Mouse (Mus musculus) layer of hippocampus, adult 11-12 months (tissue): ENCODE measurements around the gene Rxfp1.
"Not testable (repeated sequence)": the region's sequence is repeated elsewhere in the genome, so short reads cannot be mapped to it uniquely, and the experiment has no call there.

ENCODE experiments used
- DNase-seq: peaks from one replicate; pipeline ENCODE4 v3.0.0; 2022; ENCODE audit warnings: low spot score

Rxfp1 gene

DNA sequence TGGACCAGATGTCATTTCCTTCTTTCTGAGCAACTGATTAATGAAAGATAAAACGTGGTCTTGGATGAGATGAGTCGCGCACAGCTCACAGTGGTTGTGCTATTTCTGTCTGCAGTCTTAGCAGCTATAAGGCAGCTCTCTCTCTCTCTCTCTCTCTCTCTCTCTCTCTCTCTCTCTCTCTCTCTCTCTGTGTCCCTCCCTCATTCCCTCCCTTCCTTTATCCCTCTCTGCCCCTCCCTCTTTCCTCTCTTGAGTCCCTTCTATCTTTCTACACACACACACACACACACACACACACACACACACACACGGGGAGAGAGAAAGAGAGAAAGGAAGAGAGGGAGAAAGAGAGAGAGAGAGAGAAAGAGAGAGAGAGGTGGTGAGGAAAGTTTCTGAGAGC, at the start of gene Rxfp1:
Gene Rxfp1 (minus strand): TSS at position 101 of the 400 bp plus-strand sequence.
- DNase-seq = no peak

DNA sequence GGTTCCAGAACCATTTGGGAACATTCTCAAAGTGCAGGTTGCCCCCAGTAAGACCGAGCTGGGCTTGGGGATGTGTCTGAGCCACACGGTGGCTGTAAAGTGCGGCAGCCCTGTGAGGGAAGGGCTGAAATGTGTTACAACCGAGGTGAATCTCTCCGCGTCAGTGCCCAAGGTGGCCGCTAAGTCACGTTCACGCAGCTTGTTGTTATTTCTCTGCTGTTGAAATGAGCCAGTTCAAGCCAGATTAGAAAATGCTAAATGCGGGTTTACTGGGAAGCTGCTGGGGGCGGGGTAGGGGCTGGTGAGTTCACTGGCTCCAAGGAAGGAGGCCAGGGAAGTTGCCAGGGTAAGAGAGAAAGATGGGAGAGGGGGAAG, 46.7 kb upstream of the Rxfp1 start:
- DNase-seq = no peak

DNA sequence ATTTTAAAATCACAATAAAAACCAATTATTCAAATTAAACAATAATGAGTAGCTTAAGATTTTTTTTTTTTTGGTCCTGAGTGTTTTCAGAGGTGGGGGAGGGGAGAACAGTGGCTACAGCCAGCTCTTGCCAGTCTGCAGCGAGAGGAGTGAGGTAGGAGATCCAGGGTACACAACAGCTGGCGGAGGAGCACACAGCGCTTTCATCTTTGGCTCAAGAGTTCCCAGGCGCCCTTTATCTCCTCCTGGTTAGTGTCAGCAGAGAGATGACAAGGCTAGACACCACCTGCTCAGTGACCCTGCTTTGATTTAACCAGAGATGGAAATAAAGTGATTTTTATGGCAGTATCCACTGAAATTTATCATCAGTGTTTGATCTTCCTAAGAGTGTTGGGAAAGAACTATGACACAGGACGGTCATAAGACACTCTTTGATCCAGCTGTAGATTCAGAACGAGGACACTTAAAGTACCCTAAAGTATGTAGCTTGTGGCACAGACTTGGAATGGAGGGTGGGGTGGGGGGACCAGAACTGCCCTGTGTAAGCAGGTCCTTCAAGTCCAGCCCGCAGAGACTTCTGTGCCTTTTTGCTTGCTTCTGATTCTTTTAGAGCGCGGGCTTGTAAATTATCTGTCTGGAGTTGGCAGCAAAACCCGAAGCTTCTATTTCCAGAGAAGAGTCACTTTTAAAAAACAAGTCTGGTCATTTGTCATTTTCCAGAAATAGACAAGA, 46.1 kb upstream of the Rxfp1 start:
- no peak for DNase-seq

DNA sequence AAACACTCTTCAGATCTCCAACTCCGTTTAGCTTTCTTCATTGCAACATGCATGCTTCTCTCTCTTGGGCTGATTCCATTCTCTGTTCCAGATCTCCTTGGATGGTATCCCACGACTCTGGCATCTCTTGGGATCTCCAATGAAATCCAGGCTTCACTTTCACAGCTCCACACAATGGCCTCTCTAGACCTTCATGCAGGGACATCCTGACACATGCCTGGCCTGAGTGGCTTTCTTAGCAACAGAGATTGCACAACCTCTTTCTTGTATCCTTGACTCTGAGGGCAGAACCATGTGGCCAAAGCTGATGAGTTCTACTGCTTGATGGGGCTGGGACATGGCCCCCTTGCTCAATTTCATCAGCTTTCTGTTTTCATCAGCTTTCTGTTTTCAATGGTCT, 35.0 kb upstream of the Rxfp1 start:
- DNase-seq = no peak

DNA sequence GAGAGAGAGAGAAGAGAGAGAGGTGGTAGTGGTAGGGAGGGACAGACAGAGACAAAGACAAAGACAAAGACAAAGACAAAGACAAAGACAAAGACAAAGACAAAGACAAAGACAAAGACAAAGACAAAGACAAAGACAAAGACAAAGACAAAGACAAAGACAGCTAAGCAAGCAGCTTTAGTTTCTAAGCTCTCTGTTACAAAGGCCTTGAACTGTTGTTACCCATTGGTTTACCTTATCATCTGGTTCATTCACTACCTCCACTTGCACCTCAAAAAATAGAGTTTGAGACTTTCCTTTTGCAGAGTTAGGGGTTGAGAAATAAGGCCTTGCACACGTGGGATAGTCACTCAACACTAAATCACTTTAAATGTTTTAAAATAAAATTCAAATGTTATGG, 16.1 kb upstream of the Rxfp1 start:
- DNase-seq = no peak

DNA sequence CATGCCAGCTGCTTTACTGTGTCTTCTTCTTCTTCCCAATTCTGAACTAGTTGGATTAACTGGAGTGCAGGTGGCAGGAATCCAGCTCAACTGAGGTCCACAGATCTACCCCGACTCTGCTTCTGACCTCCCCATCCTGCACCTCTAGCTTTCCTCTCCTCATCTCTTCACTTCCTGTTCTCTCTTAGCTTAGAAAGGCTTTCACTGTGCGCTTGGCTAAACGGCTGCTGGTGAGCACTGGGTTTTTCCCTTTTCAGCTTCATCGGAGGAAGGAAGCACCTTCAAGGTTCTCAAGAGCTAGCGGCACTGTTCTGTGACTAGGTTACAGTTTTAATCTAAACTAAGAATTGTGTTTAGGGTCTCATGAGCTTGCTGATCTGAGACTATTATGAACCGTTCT, 8.9 kb upstream of the Rxfp1 start:
- no peak for DNase-seq

DNA sequence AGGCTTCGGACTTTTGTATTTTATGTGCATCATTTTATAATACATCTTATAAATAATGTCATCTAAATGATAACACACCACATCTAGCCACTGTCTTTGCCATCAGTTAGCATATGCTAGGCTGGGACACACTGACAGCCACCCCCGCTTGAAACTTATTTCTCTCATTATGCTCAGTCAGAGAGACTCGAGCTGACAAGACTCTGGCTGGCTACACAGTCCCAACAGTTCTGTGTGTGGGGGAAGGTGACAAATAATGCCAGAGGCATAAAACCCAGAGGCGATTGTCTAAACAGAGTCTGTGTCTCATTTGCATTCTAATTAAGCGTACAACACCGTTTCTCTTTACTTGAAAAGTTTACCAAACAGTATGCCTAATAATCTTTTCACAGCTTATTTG, 7.4 kb upstream of the Rxfp1 start:
- DNase-seq = peak; percentile 42

DNA sequence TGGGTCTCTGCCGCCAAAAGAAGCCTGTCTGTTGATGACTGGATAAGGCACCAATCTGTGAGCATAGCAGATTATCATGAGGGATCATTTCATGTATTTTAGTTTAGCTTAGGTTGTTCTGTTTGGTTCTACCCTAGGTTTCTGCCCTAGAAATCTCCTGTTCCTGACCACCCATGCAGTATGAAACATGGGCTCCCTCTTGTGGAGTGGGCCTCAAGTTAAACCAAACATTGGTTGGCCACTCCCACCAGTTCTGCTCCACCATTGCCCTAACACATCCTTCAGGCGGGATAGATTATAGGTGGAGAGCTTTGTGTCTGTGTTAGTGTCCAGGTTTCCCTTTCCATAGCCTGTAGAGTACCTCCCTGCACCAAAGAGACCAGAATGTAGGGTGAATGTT, 6.7 kb upstream of the Rxfp1 start:
- peak; percentile 37 for DNase-seq

DNA sequence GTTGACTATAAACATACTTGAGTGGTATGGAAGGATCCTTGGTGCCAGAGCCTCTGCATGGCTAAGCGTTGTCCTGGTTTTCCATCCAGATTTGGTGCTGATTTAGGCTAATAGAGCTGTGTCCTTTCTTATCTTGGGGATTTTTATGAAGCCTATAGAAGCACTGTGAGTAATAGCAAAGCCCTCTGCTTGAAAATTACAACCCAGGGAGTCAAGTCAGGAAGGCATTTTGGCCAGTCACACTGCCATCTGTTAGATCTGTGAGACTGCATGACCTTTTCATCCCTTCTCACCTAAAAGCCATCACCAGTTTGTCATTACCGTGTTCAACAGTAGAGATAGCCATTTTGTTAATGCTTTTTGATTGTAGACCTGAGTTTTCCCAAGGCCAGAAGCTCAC, 2.7 kb upstream of the Rxfp1 start:
- no peak for DNase-seq

DNA sequence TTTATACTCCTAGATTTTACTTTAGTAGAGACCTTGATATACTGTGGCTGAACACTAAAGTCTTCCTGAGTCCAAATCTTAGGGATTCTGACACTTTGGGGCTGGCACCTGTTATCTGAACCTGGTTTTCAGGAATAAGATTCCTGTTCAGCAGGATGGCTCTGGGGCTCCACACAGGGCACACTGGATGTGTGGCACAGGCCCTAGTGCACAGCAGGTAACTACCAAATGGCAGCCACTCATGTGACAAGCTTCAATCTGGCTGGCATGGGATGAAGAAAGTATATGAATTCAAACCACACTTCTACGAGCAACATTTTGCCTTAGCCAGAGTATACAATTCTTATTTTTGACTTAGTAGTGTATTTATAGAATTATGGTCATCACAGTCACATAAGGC, 771 bp upstream of the Rxfp1 start:
- DNase-seq = no peak

DNA sequence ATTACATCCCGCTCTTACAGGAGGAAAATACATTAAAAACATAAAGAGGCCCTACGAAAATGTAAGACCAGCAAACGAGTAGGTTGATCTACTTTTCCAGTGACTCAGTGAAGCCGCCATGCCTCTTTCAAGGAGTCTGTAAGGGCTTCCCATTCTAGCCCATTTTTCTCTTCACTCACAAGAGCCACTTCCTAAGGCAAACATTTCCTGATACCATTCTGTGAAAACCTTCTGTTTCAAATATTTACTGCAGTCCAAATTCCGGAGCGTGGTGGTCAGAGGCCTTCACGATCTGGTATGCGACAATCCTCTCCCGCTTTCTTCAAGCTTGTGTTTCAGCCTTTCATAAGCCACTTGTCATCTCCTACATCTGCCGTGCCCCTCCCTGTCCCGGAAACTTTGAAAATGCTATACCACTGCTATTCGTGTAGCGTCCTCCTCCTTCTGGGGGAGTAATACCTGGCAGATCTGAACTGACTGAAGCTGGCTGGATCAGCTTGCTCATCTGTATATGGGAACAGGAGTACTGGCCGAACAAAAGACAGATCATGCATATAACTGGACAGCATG, 11.1 kb downstream of the Rxfp1 start:
- no peak for DNase-seq

DNA sequence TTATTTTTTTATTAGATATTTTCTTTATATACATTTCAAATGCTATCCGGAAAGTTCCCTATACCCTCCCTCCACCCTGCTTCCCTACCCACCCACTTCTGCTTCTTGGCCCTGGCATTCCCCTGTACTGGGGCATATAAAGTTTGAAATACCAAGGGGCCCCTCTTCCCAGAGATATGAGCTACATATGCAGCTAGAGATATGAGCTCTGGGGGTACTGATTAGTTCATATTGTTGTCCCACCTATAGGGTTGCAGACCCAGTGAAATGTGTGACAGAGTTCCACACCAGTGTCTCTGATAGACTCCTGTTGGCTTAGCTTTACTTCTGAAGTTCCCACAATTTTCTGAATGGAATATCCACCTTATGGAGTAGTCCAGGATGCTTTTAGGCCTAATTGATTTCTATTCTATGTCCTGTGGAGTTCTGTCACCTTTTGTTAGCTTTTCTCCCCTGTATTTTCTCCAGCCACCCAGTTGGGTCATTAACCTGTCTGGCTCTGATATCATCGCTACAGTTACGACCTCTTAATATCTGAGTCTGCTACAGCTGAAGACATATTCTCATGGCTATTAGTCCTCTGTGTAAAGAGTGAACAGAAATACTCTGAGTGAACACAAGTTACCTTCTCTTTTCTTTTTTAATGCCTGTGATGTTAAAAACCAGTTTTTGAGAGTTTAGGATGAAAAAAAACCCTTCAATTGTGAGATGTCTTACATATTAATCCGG, 16.8 kb downstream of the Rxfp1 start:
- no peak for DNase-seq

DNA sequence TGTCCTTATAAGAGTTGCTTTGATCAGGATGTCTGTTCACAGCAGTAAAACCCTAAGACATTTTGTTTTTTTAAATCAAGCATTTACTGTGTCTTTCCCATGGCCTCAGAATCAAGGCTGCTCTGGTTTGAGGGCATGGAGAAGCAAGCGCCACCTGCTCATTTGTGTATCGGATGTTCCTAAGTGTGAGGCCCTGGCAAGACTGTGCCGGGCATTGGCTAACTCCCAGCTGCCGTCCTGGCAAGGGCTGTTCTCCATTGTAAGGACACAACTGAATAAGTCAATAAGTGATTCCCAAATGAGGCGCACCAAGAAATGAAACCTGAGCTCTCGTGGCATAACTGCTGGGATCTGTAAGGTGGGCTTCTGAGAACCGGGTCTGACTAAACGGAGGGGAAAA, 31.2 kb downstream of the Rxfp1 start:
- no peak for DNase-seq

DNA sequence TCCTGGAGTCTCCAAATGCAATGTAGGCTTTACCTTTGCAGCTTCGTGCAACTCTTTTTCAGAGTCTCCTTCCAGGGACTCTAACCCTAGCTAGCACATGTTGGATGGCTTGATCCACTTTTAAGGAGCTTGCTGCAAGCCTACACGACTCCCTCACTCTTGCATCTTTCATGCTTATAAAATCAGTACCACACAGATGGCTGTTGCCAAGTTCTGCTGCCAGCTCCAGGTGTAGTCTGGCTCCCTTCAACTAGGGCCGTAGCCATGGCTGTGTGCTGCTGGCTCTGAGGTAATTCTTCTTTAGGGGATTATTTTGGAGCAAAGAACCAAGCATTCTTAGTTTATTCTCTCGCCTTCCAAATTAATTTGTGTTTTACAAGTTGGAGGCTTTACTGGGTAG, 34.5 kb downstream of the Rxfp1 start:
- peak; percentile 23 for DNase-seq

DNA sequence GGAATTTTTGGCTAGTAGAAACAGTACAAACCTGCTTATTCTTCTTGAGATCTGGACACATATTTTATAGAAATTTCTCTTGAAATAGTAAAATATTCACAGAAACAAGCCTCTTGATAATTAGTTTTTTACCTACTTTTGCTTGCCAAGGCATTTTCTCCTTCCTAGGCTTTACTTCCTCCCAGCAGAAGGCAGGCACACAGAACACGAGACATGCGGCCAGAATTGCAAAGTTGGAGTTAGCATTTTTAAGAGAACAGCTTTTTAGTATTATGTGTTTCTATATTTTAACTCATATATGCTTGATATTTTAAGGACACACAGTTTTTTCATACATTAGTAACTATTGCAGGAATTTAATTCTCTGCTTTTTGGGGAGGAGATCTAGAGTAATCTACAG, 45.7 kb downstream of the Rxfp1 start:
- no peak for DNase-seq

DNA sequence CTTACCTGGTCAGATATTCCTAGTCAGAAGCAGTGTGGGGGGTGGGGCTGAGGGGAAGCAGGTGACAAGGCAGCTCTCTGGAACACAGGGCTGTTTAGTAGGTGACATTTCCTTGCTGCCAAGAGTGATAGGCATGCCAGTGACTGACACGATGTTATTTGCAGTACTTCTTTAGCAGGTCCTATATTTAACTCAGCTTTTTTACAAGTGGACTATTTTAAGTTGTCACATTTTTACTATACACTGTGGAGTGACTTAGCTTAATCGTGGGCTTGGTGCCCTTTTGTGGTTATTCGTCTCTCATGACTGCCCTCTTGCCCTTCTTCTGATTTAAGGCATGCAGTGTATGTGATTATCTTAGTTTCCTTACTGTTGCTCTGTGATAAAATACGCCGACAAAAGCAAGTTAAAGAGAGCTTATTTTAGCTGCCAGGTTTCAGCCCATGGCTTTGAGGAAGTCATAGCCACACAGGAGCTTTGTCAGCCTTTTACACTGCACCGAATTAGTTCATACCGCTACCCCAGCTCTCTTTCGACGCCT, 47.5 kb downstream of the Rxfp1 start:
- DNase-seq = no peak

DNA sequence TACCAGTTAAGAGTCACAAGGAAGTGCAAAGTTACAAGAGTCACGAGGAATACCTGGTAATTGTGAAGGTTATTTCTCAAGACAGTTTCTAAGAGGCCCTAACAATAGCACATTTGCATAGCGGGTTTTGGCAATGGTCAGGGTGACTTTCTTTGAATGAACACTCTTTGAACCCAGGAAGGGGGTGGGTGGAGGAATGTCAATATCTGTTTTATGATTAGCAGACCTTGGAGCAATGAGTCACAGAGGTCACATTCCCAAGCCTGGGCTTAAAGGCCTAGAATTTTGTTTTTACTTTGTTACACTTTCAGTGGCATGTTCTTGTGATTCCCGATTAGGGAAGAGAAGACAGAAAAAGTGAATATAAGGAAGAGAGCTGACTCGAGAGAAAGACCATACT, 49.6 kb downstream of the Rxfp1 start:
- DNase-seq = not testable (repeated sequence)

DNA sequence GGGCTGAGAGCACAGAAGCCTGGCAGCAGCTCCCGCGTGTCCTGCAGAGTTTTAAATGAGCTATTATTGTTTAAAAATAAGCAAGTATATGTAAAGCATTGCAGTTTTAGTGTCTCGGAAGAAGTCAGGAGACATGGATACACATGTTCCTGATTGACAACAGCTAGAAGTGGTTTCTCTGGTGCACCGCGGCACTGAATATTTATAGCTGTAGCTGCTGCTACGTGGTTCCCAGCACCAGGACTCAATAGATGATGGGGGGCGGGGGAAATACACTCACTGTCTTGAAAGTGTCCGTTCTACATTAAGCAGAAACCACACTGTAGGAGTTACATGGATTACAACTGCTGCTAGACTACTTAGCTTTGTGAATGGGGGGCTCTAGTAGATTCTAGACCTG, 54.2 kb downstream of the Rxfp1 start:
- no peak for DNase-seq

DNA sequence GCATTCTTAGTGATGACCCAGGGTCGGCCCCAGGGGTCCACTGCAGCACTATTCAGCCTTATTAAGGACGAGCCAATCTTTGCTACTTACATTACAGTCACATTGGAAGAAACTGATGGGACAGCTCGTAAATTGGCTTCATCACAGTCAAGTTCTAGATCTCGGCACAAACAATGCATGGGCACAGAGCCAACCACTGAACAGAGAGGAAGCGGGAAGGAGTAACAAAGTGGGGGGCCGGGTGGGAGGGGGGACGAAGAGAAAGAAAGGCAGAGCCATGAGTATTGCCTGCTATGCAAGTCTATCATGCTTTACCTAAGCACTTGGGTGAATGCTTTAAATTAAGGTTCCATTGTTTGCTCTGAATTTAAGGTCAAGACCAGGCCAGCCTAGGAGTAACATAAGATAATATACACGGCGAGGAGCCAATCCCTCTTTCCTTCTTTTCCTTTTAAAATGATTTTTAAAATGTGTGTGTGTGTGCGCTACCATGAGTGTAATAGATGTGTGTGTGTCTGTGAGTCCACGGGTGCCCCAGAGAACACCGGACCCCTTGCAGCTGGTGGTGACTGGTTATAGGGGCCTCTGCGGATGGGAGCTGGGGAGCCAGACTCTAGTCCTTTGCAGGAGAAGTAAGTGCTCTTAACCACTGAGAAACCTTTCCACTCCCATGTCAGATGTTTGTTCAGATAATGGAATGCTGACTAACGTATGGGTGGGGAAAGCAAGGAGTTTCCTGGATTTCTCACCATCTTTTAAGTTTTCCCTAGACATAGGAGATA, 55.1 kb downstream of the Rxfp1 start:
- no peak for DNase-seq

DNA sequence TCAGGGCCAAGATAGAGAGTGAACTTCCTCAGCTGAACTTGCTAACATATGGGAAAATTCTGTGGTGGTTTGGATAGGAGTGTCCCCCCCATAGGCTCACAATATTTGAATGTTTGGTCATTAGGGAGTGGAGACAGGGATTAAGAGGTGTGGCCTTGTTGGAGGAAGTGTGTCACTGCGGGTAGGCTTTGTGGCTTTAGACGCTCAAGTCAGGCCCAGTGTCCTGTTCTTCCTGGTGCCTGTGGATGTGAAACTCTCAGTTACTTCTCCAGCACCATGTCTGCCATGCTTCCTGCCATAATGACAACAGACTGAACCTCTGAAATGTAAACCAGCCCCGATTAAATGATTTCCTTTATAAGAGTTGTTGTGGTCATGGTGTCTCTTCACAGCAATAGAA, 61.3 kb downstream of the Rxfp1 start:
- DNase-seq = no peak

DNA sequence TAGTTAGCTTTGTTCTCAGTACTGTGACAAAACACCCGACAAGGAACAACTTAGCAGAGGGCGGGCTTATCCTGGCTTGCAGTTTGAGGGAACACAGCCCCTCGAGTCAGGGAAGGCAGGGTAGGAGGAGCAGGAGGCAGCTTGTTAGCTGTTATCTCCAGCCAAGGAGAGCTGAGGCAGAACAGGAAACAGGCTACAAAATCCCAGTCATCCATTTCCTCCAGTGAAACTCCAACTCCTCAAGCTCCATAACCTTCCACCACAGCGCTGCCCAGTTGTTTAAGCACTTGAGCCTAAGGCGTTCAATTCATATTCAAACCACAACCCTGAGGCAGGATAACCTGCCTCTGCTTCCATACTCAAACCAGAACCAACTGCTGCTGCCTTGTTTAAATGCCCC, 63.0 kb downstream of the Rxfp1 start:
- no peak for DNase-seq

DNA sequence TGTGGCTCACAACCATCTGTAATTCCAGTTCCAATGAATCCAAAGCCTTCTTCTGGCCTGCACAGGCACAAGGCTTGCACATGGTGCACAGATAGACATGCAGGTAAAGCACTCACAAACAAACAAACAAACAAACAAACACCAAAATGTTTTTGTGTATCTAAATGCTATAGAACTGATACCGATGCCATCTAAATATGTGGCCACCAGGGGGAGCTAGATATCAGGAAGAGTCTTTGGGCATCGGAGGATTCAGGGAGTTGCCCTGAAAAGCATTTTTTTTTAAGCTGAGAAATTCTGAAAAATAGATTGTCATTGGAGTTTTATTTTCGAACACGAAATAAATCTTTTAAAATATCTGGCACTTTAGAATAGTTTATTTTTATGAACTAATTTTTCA, 64.6 kb downstream of the Rxfp1 start:
- DNase-seq = peak; percentile 83

DNA sequence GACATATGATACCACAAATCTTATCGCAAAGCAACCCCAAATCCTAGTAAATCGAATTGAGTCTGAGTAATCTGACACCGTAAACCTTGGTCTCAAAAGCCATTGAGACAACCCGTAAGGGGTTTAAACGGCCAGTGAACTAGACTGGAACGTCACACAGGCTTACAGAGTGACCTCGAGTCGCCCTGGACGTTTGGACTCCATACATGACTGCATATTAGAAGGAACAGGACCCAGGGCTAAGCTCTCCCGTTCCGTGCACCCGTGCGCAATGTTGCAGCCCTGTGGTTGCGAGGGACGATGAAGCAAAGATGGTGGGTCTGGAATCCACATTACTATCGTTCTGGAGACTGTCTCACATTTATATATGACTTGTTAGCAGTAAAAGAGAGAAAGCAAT, 65.5 kb downstream of the Rxfp1 start:
- no peak for DNase-seq
